Mouse (Mus musculus) embryonic facial prominence, embryonic 11.5 days (tissue): ENCODE data around the gene Picalm. TPM values are rescaled to one million over a fixed set of nuclear protein-coding genes. Genes with fewer than 3 reads are reported as not detected.

Experiments
- ATAC-seq: fragments of 200-750 bp; cut with Nextera tagmentation; replicated peaks from 2 replicates; pipeline ENCODE4 v1.8.0; 2017; ENCODE audit warnings: low read depth; ENCODE audit not compliant: insufficient number of reproducible peaks, low FRiP score, low TSS enrichment
- DNase-seq: peaks from one replicate; pipeline ENCODE4 v3.0.0-alpha.2; 2015; ENCODE audit warnings: low spot score
- H3K27ac ChIP-seq: fragments of 300-500 bp; sonication (generic); replicated peaks from 2 replicates; pipeline ENCODE4 v1.5.1; 2014; ENCODE audit warnings: mild to moderate bottlenecking, low read depth, low read length, control low read depth
- H3K27me3 ChIP-seq: fragments of 300-500 bp; sonication (generic); 2 replicates; pipeline ENCODE4 v1.6.1; 2014; ENCODE audit warnings: mild to moderate bottlenecking, low read length, moderate library complexity, mixed read lengths; ENCODE audit not compliant: control insufficient read depth, insufficient read depth
- H3K36me3 ChIP-seq: fragments of 300-500 bp; sonication (generic); replicated peaks from 2 replicates; pipeline ENCODE4 v1.6.1; 2014; ENCODE audit warnings: low read depth, mild to moderate bottlenecking, low read length, moderate library complexity, mixed read lengths; ENCODE audit not compliant: control insufficient read depth, insufficient read depth
- H3K4me1 ChIP-seq: fragments of 300-500 bp; sonication (generic); 2 replicates; pipeline ENCODE4 v1.6.1; 2014; ENCODE audit warnings: low read length, mixed read lengths; ENCODE audit not compliant: control insufficient read depth, insufficient read depth
- H3K4me2 ChIP-seq: fragments of 300-500 bp; sonication (generic); 2 replicates; pipeline ENCODE4 v1.6.1; 2014; ENCODE audit warnings: low read depth, mild to moderate bottlenecking, control low read depth, low read length, moderate library complexity
- H3K4me3 ChIP-seq: fragments of 300-500 bp; sonication (generic); 2 replicates; pipeline ENCODE4 v1.5.1; 2014; ENCODE audit warnings: low read depth, low read length, control low read depth
- H3K9ac ChIP-seq: fragments of 300-500 bp; sonication (generic); replicated peaks from 2 replicates; pipeline ENCODE4 v1.6.1; 2014; ENCODE audit warnings: mild to moderate bottlenecking, control low read depth, low read length
- H3K9me3 ChIP-seq: fragments of 300-500 bp; sonication (generic); replicated peaks from 2 replicates; pipeline ENCODE4 v1.6.1; 2016; ENCODE audit warnings: mild to moderate bottlenecking, low read length, inconsistent platforms, mixed read lengths; ENCODE audit not compliant: control insufficient read depth
- WGBS: fragments of 180-500 bp; shearing (Covaris S2); extraction: QIAGEN DNeasy Blood & Tissue Kit; methylation state at CpG from one replicate; pipeline ENCODE4 v1.1.7; 2014; 5-methylcytosine and 5-hydroxymethylcytosine counted together
- polyA plus RNA-seq: library from polyadenylated mRNA; unstranded; fragments of >200 nt; fragmentation: Nextera tagmentation; extraction: Ambion mirVana; gene quantifications from 2 replicates; pipeline ENCODE4 v1.2.1, GENCODE M21; 2014

The Picalm gene
- 31.6 and 32.1 TPM in 2 replicates for polyA plus RNA-seq

GRCm38 (mm10) chr7:90129732-90130392 is at the start of gene Picalm:
Gene Picalm, plus strand, starts transcription at chr7:90130213.
- Histone ChIP-seq H3K36me3 (no peaks in the 10 kb centered on the region), H3K27ac (peak within 1 kb of the TSS; percentile 96), H3K4me1 (no peaks in the 10 kb centered on the region), H3K9me3 (no peaks in the 10 kb centered on the region), H3K27me3 (no peaks in the 10 kb centered on the region), H3K9ac (peak within 1 kb of the TSS; percentile 96), H3K4me2 (peak within 1 kb of the TSS; percentile 65), H3K4me3 (peak within 1 kb of the TSS; percentile 98)
- ATAC-seq: peak; percentile 97
- peak; percentile 98 for DNase-seq
- WGBS: under 1% methylated on average over 24 of the region's 72 CpGs

- 76% methylated on average over 7 of the region's 7 CpGs for WGBS
Measured at GRCm38 (mm10) chr7:90083799-90084198, 46.2 kb upstream of the Picalm start.

GRCm38 (mm10) chr7:90084531-90084930 is 45.5 kb upstream of the Picalm start:
- Histone ChIP-seq H3K4me1 (no peaks in the 10 kb centered on the region), H3K36me3 (no peaks in the 10 kb centered on the region), H3K4me2 (no peak overlapping the region), H3K9me3 (no peaks in the 10 kb centered on the region), H3K4me3 (no peak overlapping the region), H3K27me3 (no peaks in the 10 kb centered on the region), H3K27ac (no peak overlapping the region), H3K9ac (no peak overlapping the region)
- DNase-seq (no peak), ATAC-seq (no peak)

More at GRCm38 (mm10) chr7:90083799-90084198, 46.2 kb upstream of the Picalm start:
- Histone ChIP-seq H3K9ac (no peak overlapping the region), H3K4me3 (no peak overlapping the region), H3K9me3 (no peaks in the 10 kb centered on the region), H3K27ac (no peak overlapping the region), H3K27me3 (no peaks in the 10 kb centered on the region), H3K36me3 (no peaks in the 10 kb centered on the region), H3K4me1 (no peaks in the 10 kb centered on the region), H3K4me2 (no peak overlapping the region)
- DNase-seq: no peak
- no peak for ATAC-seq

GRCm38 (mm10) chr7:90085713-90086112 is 44.3 kb upstream of the Picalm start:
- no peak overlapping the region for H3K4me2 ChIP-seq
- no peaks in the 10 kb centered on the region for H3K27me3 ChIP-seq
- no peak overlapping the region for H3K4me3 ChIP-seq
- H3K27ac ChIP-seq: no peak overlapping the region
- H3K9me3 ChIP-seq: no peaks in the 10 kb centered on the region
- no peaks in the 10 kb centered on the region for H3K36me3 ChIP-seq
- ATAC-seq (no peak), DNase-seq (no peak)
- 55% methylated on average over 1 of the region's 1 CpGs for WGBS
- no peak overlapping the region for H3K9ac ChIP-seq
- no peaks in the 10 kb centered on the region for H3K4me1 ChIP-seq

- Histone ChIP-seq H3K36me3 (no peaks in the 10 kb centered on the region), H3K9me3 (no peaks in the 10 kb centered on the region), H3K27ac (no peak overlapping the region), H3K4me1 (no peaks in the 10 kb centered on the region), H3K4me3 (no peak overlapping the region), H3K4me2 (no peak overlapping the region), H3K9ac (no peak overlapping the region), H3K27me3 (no peaks in the 10 kb centered on the region)
- DNase-seq (no peak), ATAC-seq (no peak)
Measured at GRCm38 (mm10) chr7:90086821-90087220, 43.2 kb upstream of the Picalm start.

GRCm38 (mm10) chr7:90090996-90091395 is 39.0 kb upstream of the Picalm start:
- Histone ChIP-seq H3K4me1 (no peaks in the 10 kb centered on the region), H3K27ac (no peak overlapping the region), H3K9ac (no peak overlapping the region), H3K36me3 (no peaks in the 10 kb centered on the region), H3K4me3 (no peak overlapping the region), H3K4me2 (no peak overlapping the region), H3K27me3 (no peaks in the 10 kb centered on the region), H3K9me3 (no peaks in the 10 kb centered on the region)
- WGBS: 59% methylated on average over 4 of the region's 4 CpGs
- no peak for ATAC-seq
- no peak for DNase-seq

- H3K4me1 ChIP-seq: no peaks in the 10 kb centered on the region
Measured at GRCm38 (mm10) chr7:90091756-90092155, 38.3 kb upstream of the Picalm start.

GRCm38 (mm10) chr7:90092452-90093450 is 37.3 kb upstream of the Picalm start:
- Histone ChIP-seq H3K9ac (no peak overlapping the region), H3K36me3 (no peaks in the 10 kb centered on the region), H3K27me3 (no peaks in the 10 kb centered on the region), H3K4me2 (no peak overlapping the region), H3K4me1 (no peaks in the 10 kb centered on the region), H3K27ac (no peak overlapping the region), H3K4me3 (no peak overlapping the region), H3K9me3 (no peaks in the 10 kb centered on the region)
- ATAC-seq (no peak), DNase-seq (no peak)
- 79% methylated on average over 8 of the region's 8 CpGs for WGBS

More at GRCm38 (mm10) chr7:90091756-90092155, 38.3 kb upstream of the Picalm start:
- no peak for DNase-seq
- no peak overlapping the region for H3K27ac ChIP-seq
- no peaks in the 10 kb centered on the region for H3K9me3 ChIP-seq
- no peaks in the 10 kb centered on the region for H3K27me3 ChIP-seq
- no peak overlapping the region for H3K9ac ChIP-seq
- no peak overlapping the region for H3K4me2 ChIP-seq
- no peak for ATAC-seq
- H3K4me3 ChIP-seq: no peak overlapping the region
- 37% methylated on average over 2 of the region's 2 CpGs for WGBS
- no peaks in the 10 kb centered on the region for H3K36me3 ChIP-seq
